Mouse (Mus musculus) limb, embryonic 14.5 days (tissue): ENCODE measurements around the gene Nfam1. TPM values are rescaled to one million over a fixed set of nuclear protein-coding genes. Genes with fewer than 3 reads are reported as not detected.

Experiments
- ATAC-seq: fragments of 200-750 bp; cut with Nextera tagmentation; 2 replicates; pipeline ENCODE4 v1.8.0; 2017; ENCODE audit warnings: low read depth, moderate number of reproducible peaks, moderate TSS enrichment; ENCODE audit not compliant: low FRiP score
- DNase-seq: peaks from one replicate; pipeline ENCODE4 v3.0.0-alpha.2; 2015; ENCODE audit warnings: low spot score
- H3K27ac ChIP-seq: fragments of 300-500 bp; sonication (generic); replicated peaks from 2 replicates; pipeline ENCODE4 v1.5.1; 2014; ENCODE audit warnings: low read depth, mild to moderate bottlenecking, low read length, moderate library complexity, mixed read lengths
- H3K27me3 ChIP-seq: fragments of 300-500 bp; sonication (generic); 2 replicates; pipeline ENCODE4 v1.6.1; 2014; ENCODE audit warnings: low read length, mixed read lengths; ENCODE audit not compliant: control insufficient read depth, insufficient read depth
- H3K36me3 ChIP-seq: fragments of 300-500 bp; sonication (generic); 2 replicates; pipeline ENCODE4 v1.6.1; 2014; ENCODE audit warnings: mild to moderate bottlenecking, low read length, moderate library complexity, mixed read lengths; ENCODE audit not compliant: control insufficient read depth, insufficient read depth
- H3K4me1 ChIP-seq: fragments of 300-500 bp; sonication (generic); 2 replicates; pipeline ENCODE4 v1.6.1; 2014; ENCODE audit warnings: antibody characterized with exemption, low read length, mixed read lengths; ENCODE audit not compliant: control insufficient read depth, insufficient read depth
- H3K4me2 ChIP-seq: fragments of 300-500 bp; sonication (generic); replicated peaks from 2 replicates; pipeline ENCODE4 v1.6.1; 2014; ENCODE audit warnings: low read depth, mild to moderate bottlenecking, low read length, moderate library complexity; ENCODE audit not compliant: severe bottlenecking
- H3K4me3 ChIP-seq: fragments of 300-500 bp; sonication (generic); replicated peaks from 2 replicates; pipeline ENCODE4 v1.5.1; 2014; ENCODE audit warnings: low read length
- H3K9ac ChIP-seq: fragments of 300-500 bp; sonication (generic); 2 replicates; pipeline ENCODE4 v1.6.1; 2014; ENCODE audit warnings: mild to moderate bottlenecking, low read depth, low read length, moderate library complexity; ENCODE audit not compliant: severe bottlenecking
- H3K9me3 ChIP-seq: fragments of 300-500 bp; sonication (generic); 2 replicates; pipeline ENCODE4 v1.6.1; 2016; ENCODE audit warnings: low read length; ENCODE audit not compliant: control insufficient read depth
- POLR2A ChIP-seq: fragments of 200-500 bp; IDR thresholded peaks from 2 replicates; pipeline ENCODE4 v1.8.0; 2012; ENCODE audit warnings: inconsistent platforms, mild to moderate bottlenecking, moderate library complexity, borderline replicate concordance; ENCODE audit not compliant: insufficient read depth, insufficient read length; ENCODE audit errors: extremely low read depth
- WGBS: fragments of 180-500 bp; shearing (Covaris S2); extraction: QIAGEN DNeasy Blood & Tissue Kit; methylation state at CpG from one replicate; pipeline ENCODE4 v1.1.7; 2014; 5-methylcytosine and 5-hydroxymethylcytosine counted together
- polyA plus RNA-seq, 2 experiments: library from polyadenylated mRNA; depleted of rRNA in 1 of 2; stranded (reverse) in 1 of 2; unstranded in 1 of 2; fragments of >200 nt; fragmentation: Nextera tagmentation in 1 of 2; extraction: Ambion mirVana in 1 of 2; gene quantifications; 2 replicates each; pipeline versions ENCODE4 v1.2.1 to v1.2.3; 2012 to 2014

Gene Nfam1
- polyA plus RNA-seq (2012; rRNA removed) (4.0 and 4.5 TPM in 2 replicates), polyA plus RNA-seq (2014; fragmentation: Nextera tagmentation; extraction: Ambion mirVana) (3.5 and 4.3 TPM in 2 replicates)

GRCm38 (mm10) chr15:83032981-83033541 lies at the start of gene Nfam1:
Nfam1 (minus strand) TSS chr15:83033306.
- no peak within 1 kb of the TSS for H3K27ac ChIP-seq
- H3K27me3 ChIP-seq: 0 out of 2 replicates have a peak, but pooled peaks cover 11% of the 10 kb centered on the region

GRCm38 (mm10) chr15:83075607-83076525 lies 42.8 kb upstream of the Nfam1 start:
- H3K27ac ChIP-seq: no peak overlapping the region
- 66% methylated on average over 27 of the region's 27 CpGs for WGBS
- ATAC-seq (no peak), DNase-seq (no peak)
- H3K4me3 ChIP-seq: no peak overlapping the region
- no peaks in the 10 kb centered on the region for H3K36me3 ChIP-seq
- peaks cover 4% of the 10 kb centered on the region; the same call in 1 of the 2 replicates for H3K4me1 ChIP-seq
- TF ChIP-seq POLR2A: no peak
- no peaks in the 10 kb centered on the region for H3K27me3 ChIP-seq
- H3K9ac ChIP-seq: no peak overlapping the region
- no peak overlapping the region for H3K4me2 ChIP-seq
- H3K9me3 ChIP-seq: peaks cover 4% of the 10 kb centered on the region; the same call in 1 of the 2 replicates

More at GRCm38 (mm10) chr15:83032981-83033541, at the start of gene Nfam1:
- Histone ChIP-seq H3K4me2 (no peak within 1 kb of the TSS), H3K9ac (no peak within 1 kb of the TSS), H3K9me3 (no peaks in the 10 kb centered on the region), H3K4me1 (peaks cover 33% of the 10 kb centered on the region), H3K4me3 (no peak within 1 kb of the TSS), H3K36me3 (no peaks in the 10 kb centered on the region)
- no peak for DNase-seq
- WGBS: 44% methylated on average over 17 of the region's 17 CpGs
- no peak for TF ChIP-seq POLR2A
- no peak for ATAC-seq

- Histone ChIP-seq H3K27me3 (no peaks in the 10 kb centered on the region), H3K9ac (no peak overlapping the region), H3K4me1 (peaks cover 4% of the 10 kb centered on the region; the same call in 1 of the 2 replicates), H3K36me3 (no peaks in the 10 kb centered on the region), H3K27ac (no peak overlapping the region), H3K4me2 (no peak overlapping the region), H3K9me3 (peaks cover 4% of the 10 kb centered on the region; the same call in 1 of the 2 replicates), H3K4me3 (no peak overlapping the region)
- ATAC-seq: no peak
- DNase-seq: no peak
- TF ChIP-seq POLR2A: no peak
- WGBS: 82% methylated on average over 4 of the region's 4 CpGs
These were observed 41.1 kb upstream of the Nfam1 start for GRCm38 (mm10) chr15:83074179-83074578.

- Histone ChIP-seq H3K9ac (no peak overlapping the region), H3K4me1 (peaks cover 4% of the 10 kb centered on the region; the same call in 1 of the 2 replicates), H3K27me3 (no peaks in the 10 kb centered on the region), H3K36me3 (no peaks in the 10 kb centered on the region), H3K4me2 (no peak overlapping the region), H3K4me3 (no peak overlapping the region), H3K27ac (no peak overlapping the region), H3K9me3 (peaks cover 4% of the 10 kb centered on the region; the same call in 1 of the 2 replicates)
- no peak for TF ChIP-seq POLR2A
- 85% methylated on average over 5 of the region's 5 CpGs for WGBS
- ATAC-seq (no peak), DNase-seq (no peak)
These were observed 38.6 kb upstream of the Nfam1 start for GRCm38 (mm10) chr15:83071752-83072151.

DNA sequence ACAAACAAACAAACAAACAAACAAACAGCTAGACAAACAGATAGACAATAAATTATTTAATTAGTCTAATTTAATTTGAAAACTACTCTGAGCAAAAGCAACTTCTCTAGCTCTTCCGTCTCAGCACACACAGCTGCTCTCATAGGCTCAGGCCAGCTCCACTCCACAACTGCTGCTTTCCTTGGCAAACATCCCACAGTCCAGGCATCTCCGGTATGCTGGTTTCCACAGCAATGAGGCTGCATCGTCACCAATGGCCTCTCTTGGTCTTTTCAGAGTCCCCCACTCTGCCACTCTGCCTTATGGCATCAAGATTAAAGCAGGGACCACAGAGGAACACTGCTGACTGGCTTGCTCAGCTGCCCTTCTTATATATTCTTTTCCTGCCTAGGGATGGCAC lies 37.8 kb upstream of the Nfam1 start:
- Histone ChIP-seq H3K36me3 (no peaks in the 10 kb centered on the region), H3K9ac (no peak overlapping the region), H3K27me3 (no peaks in the 10 kb centered on the region), H3K4me3 (no peak overlapping the region), H3K27ac (no peak overlapping the region), H3K9me3 (peaks cover 4% of the 10 kb centered on the region; the same call in 1 of the 2 replicates), H3K4me1 (peaks cover 4% of the 10 kb centered on the region; the same call in 1 of the 2 replicates), H3K4me2 (no peak overlapping the region)
- TF ChIP-seq POLR2A: no peak
- ATAC-seq (peak; percentile 63), DNase-seq (peak; percentile 78)
- 44% methylated on average over 3 of the region's 3 CpGs for WGBS
